Mouse (Mus musculus): ENCODE results near the gene Vti1a.

- TF ChIP-seq CTCF (IDR thresholded peaks at IDR 0.05; ENCODE audit: borderline replicate concordance, insufficient read depth, low read length) (no peak), POLR2A (IDR thresholded peaks at IDR 0.05; ENCODE audit: low read depth, low read length) (no peak)
Observed at GRCm38 (mm10) chr19:55440306-55440705, 124.2 kb downstream of the Vti1a start.
